Mouse (Mus musculus) midbrain, embryonic 14.5 days (tissue): Measurements from ENCODE around the gene Tgm2. TPM values are rescaled to one million over a fixed set of nuclear protein-coding genes. Genes with fewer than 3 reads are reported as not detected.

ENCODE experiments used
- ATAC-seq: fragments of 200-750 bp; cut with Nextera tagmentation; 2 replicates; pipeline ENCODE4 v1.8.0; 2017; ENCODE audit warnings: moderate number of reproducible peaks, moderate library complexity; ENCODE audit not compliant: low FRiP score, low TSS enrichment
- DNase-seq: peaks from one replicate; pipeline ENCODE4 v3.0.0-alpha.2; 2015
- H3K27ac ChIP-seq: fragments of 300-500 bp; sonication (generic); replicated peaks from 2 replicates; pipeline ENCODE4 v1.5.1; 2014; ENCODE audit warnings: mild to moderate bottlenecking, low read depth, low read length, moderate library complexity
- H3K27me3 ChIP-seq: fragments of 300-500 bp; sonication (generic); 2 replicates; pipeline ENCODE4 v1.6.1; 2014; ENCODE audit warnings: low read length, control low read depth, mixed read lengths; ENCODE audit not compliant: control insufficient read depth, insufficient read depth
- H3K36me3 ChIP-seq: fragments of 300-500 bp; sonication (generic); 2 replicates; pipeline ENCODE4 v1.6.1; 2014; ENCODE audit warnings: low read length, control low read depth; ENCODE audit not compliant: control insufficient read depth, insufficient read depth
- H3K4me1 ChIP-seq: fragments of 300-500 bp; sonication (generic); 2 replicates; pipeline ENCODE4 v1.6.1; 2014; ENCODE audit warnings: mild to moderate bottlenecking, antibody characterized with exemption, low read length, control low read depth; ENCODE audit not compliant: control insufficient read depth, insufficient read depth
- H3K4me2 ChIP-seq: fragments of 300-500 bp; sonication (generic); 2 replicates; pipeline ENCODE4 v1.6.1; 2014; ENCODE audit warnings: mild to moderate bottlenecking, low read length, moderate library complexity
- H3K4me3 ChIP-seq: fragments of 300-500 bp; sonication (generic); replicated peaks from 2 replicates; pipeline ENCODE4 v1.5.1; 2014; ENCODE audit warnings: low read depth, low read length
- H3K9ac ChIP-seq: fragments of 300-500 bp; sonication (generic); replicated peaks from 2 replicates; pipeline ENCODE4 v1.6.1; 2014; ENCODE audit warnings: mild to moderate bottlenecking, low read length, moderate library complexity
- H3K9me3 ChIP-seq: fragments of 300-500 bp; sonication (generic); 2 replicates; pipeline ENCODE4 v1.6.1; 2016; ENCODE audit warnings: low read length, control low read depth, mixed read lengths; ENCODE audit not compliant: control insufficient read depth
- WGBS: fragments of 180-500 bp; shearing (Covaris S2); extraction: QIAGEN DNeasy Blood & Tissue Kit; methylation state at CpG from one replicate; pipeline ENCODE4 v1.1.7; 2014; 5-methylcytosine and 5-hydroxymethylcytosine counted together
- polyA plus RNA-seq: library from polyadenylated mRNA; unstranded; fragments of >200 nt; fragmentation: Nextera tagmentation; extraction: Ambion mirVana; gene quantifications from 2 replicates; pipeline ENCODE4 v1.2.1, GENCODE M21; 2014

The Tgm2 gene
- polyA plus RNA-seq, 1 experiment from 2014 or later = 6.8 TPM

GRCm38 (mm10) chr2:158152685-158153309, 6.6 kb upstream of the Tgm2 start:
- ATAC-seq = no peak
- Histone ChIP-seq H3K9me3 (no peaks in the 10 kb centered on the region), H3K36me3 (no peaks in the 10 kb centered on the region), H3K4me1 (0 out of 2 replicates have a peak, but pooled peaks cover 3% of the 10 kb centered on the region), H3K4me2 (no peak overlapping the region), H3K27ac (no peak overlapping the region), H3K9ac (no peak overlapping the region), H3K27me3 (no peaks in the 10 kb centered on the region), H3K4me3 (no peak overlapping the region)
- WGBS = 36% methylated on average over 6 of the region's 6 CpGs
- DNase-seq = no peak

- no peaks in the 10 kb centered on the region for H3K36me3 ChIP-seq
- ATAC-seq (no peak), DNase-seq (no peak)
- no peak overlapping the region for H3K4me2 ChIP-seq
- no peaks in the 10 kb centered on the region for H3K27me3 ChIP-seq
- peaks cover 3% of the 10 kb centered on the region; the same call in 1 of the 2 replicates for H3K4me1 ChIP-seq
- no peak overlapping the region for H3K27ac ChIP-seq
- no peak overlapping the region for H3K9ac ChIP-seq
- no peaks in the 10 kb centered on the region for H3K9me3 ChIP-seq
- no peak overlapping the region for H3K4me3 ChIP-seq
- WGBS = 97% methylated on average over 3 of the region's 3 CpGs
These were observed 4.8 kb upstream of the Tgm2 start for GRCm38 (mm10) chr2:158151077-158151476.

GRCm38 (mm10) chr2:158146971-158147370, 735 bp upstream of the Tgm2 start:
- no peak for ATAC-seq
- 92% methylated on average over 8 of the region's 8 CpGs for WGBS
- no peak overlapping the region for H3K4me2 ChIP-seq
- no peaks in the 10 kb centered on the region; the same call in 1 of the 2 replicates for H3K27me3 ChIP-seq
- no peaks in the 10 kb centered on the region for H3K9me3 ChIP-seq
- DNase-seq = no peak
- H3K9ac ChIP-seq = no peak overlapping the region
- H3K4me3 ChIP-seq = no peak overlapping the region
- no peaks in the 10 kb centered on the region; the same call in 1 of the 2 replicates for H3K4me1 ChIP-seq
- H3K36me3 ChIP-seq = no peaks in the 10 kb centered on the region
- H3K27ac ChIP-seq = no peak overlapping the region

- H3K4me2 ChIP-seq = no peak overlapping the region
- no peak for DNase-seq
- H3K4me1 ChIP-seq = no peaks in the 10 kb centered on the region; the same call in 1 of the 2 replicates
- H3K9me3 ChIP-seq = no peaks in the 10 kb centered on the region
- H3K27ac ChIP-seq = no peak overlapping the region
- no peaks in the 10 kb centered on the region for H3K36me3 ChIP-seq
- no peak for ATAC-seq
- no peak overlapping the region for H3K4me3 ChIP-seq
- no peaks in the 10 kb centered on the region; the same call in 1 of the 2 replicates for H3K27me3 ChIP-seq
- 73% methylated on average over 5 of the region's 5 CpGs for WGBS
- H3K9ac ChIP-seq = no peak overlapping the region
These were observed 639 bp downstream of the Tgm2 start for GRCm38 (mm10) chr2:158145528-158146065.

- H3K27ac ChIP-seq = no peak overlapping the region
- H3K9me3 ChIP-seq = no peaks in the 10 kb centered on the region
- H3K9ac ChIP-seq = no peak overlapping the region
- H3K4me1 ChIP-seq = no peaks in the 10 kb centered on the region; the same call in 1 of the 2 replicates
- H3K4me2 ChIP-seq = no peak overlapping the region
- no peaks in the 10 kb centered on the region for H3K36me3 ChIP-seq
- WGBS = 93% methylated on average over 6 of the region's 6 CpGs
- ATAC-seq (no peak), DNase-seq (no peak)
- no peak overlapping the region for H3K4me3 ChIP-seq
- H3K27me3 ChIP-seq = no peaks in the 10 kb centered on the region; the same call in 1 of the 2 replicates
These were observed 1.3 kb downstream of the Tgm2 start for GRCm38 (mm10) chr2:158144750-158145527.

GRCm38 (mm10) chr2:158144263-158144662, 2.0 kb downstream of the Tgm2 start:
- no peaks in the 10 kb centered on the region for H3K9me3 ChIP-seq
- no peak overlapping the region for H3K4me3 ChIP-seq
- H3K9ac ChIP-seq = no peak overlapping the region
- H3K36me3 ChIP-seq = no peaks in the 10 kb centered on the region
- no peak for DNase-seq
- no peaks in the 10 kb centered on the region; the same call in 1 of the 2 replicates for H3K27me3 ChIP-seq
- no peak overlapping the region for H3K4me2 ChIP-seq
- H3K27ac ChIP-seq = no peak overlapping the region
- no peaks in the 10 kb centered on the region; the same call in 1 of the 2 replicates for H3K4me1 ChIP-seq
- no peak for ATAC-seq
- 44% methylated on average over 8 of the region's 8 CpGs for WGBS

GRCm38 (mm10) chr2:158143816-158144215, 2.4 kb downstream of the Tgm2 start:
- Histone ChIP-seq H3K9ac (no peak overlapping the region), H3K4me1 (no peaks in the 10 kb centered on the region; the same call in 1 of the 2 replicates), H3K27ac (no peak overlapping the region), H3K4me3 (no peak overlapping the region), H3K4me2 (no peak overlapping the region), H3K9me3 (no peaks in the 10 kb centered on the region), H3K36me3 (no peaks in the 10 kb centered on the region), H3K27me3 (no peaks in the 10 kb centered on the region; the same call in 1 of the 2 replicates)
- 52% methylated on average over 3 of the region's 3 CpGs for WGBS
- ATAC-seq = no peak
- DNase-seq = peak; percentile 38

- no peaks in the 10 kb centered on the region for H3K36me3 ChIP-seq
- no peak overlapping the region for H3K4me2 ChIP-seq
- WGBS = 80% methylated on average over 18 of the region's 18 CpGs
- H3K27ac ChIP-seq = no peak overlapping the region
- no peak for ATAC-seq
- H3K9ac ChIP-seq = no peak overlapping the region
- no peak overlapping the region for H3K4me3 ChIP-seq
- DNase-seq = no peak
- no peaks in the 10 kb centered on the region; the same call in 1 of the 2 replicates for H3K4me1 ChIP-seq
- H3K9me3 ChIP-seq = no peaks in the 10 kb centered on the region
- no peaks in the 10 kb centered on the region; the same call in 1 of the 2 replicates for H3K27me3 ChIP-seq
These were observed 3.3 kb downstream of the Tgm2 start for GRCm38 (mm10) chr2:158142981-158143380.
